Mouse (Mus musculus): ENCODE measurements around the gene Ak5. TPM values are rescaled to one million over a fixed set of nuclear protein-coding genes. Genes with fewer than 3 reads are reported as not detected.

The Ak5 gene
- polyA plus RNA-seq, 1 experiment from 2014 or later = 3.2 TPM

DNA sequence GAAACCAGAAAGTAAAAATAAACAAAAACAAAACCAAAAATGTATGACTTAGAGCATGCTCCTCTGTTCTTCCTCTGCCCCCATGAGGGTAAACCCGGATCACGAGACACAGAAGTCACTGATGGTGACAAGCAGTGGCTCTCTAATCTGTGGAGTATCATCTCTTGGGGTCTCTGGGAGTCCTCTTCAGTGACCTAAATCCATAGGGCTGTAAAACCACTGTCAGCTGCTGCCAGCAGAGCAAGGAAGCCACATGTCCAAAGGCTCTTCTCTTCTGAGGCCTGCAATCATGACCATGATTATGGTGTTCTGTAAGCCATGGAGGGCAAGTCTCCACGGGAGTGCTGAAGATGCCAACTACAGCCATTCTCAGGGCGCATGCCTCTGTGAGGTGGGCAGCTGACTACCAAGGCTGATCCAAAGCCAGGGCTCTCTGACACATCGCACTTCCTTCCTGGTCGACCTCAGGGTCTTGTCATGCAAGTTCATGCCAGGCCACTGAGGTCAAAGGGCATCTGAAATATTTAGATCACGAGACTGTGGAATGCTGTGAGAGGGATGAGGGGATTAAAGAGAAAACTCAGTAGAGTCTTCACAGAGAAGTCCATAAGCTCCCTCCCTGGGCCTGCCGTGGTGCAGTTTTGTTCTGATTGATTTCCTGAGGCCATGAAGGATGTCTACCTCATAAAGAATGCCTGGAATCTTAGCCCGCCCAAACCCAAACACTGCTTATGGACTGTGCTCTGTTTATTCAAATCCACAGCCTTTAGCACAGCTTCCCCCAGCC, 99.5 kb downstream of the Ak5 start:
- no peak overlapping the region for H3K9ac ChIP-seq (ENCODE audit: low read length)
- peak overlapping the region; percentile 20; the same call in 1 of the 2 replicates for H3K4me2 ChIP-seq (ENCODE audit: low read length)
- H3K4me3 ChIP-seq (ENCODE audit: low read depth, low read length) = no peak overlapping the region
- H3K36me3 ChIP-seq (ENCODE audit: control insufficient read depth, insufficient read depth, low read length) = no peaks in the 10 kb centered on the region
- no peaks in the 10 kb centered on the region for H3K9me3 ChIP-seq (ENCODE audit: control insufficient read depth, low read length)
- 36% methylated on average over 9 of the region's 9 CpGs for WGBS
- peak overlapping the region; percentile 51 for H3K27ac ChIP-seq (ENCODE audit: low read depth)
- DNase-seq (ENCODE audit: low spot score) = no peak
- H3K27me3 ChIP-seq (replicated peaks; ENCODE audit: control insufficient read depth, insufficient read depth, low read length) = no peaks in the 10 kb centered on the region
- peaks cover 14% of the 10 kb centered on the region for H3K4me1 ChIP-seq (replicated peaks; ENCODE audit: control insufficient read depth, insufficient read depth, low read length)
- ATAC-seq (replicated peaks; ENCODE audit: low FRiP score, low TSS enrichment, low read depth) = peak; percentile 76

DNA sequence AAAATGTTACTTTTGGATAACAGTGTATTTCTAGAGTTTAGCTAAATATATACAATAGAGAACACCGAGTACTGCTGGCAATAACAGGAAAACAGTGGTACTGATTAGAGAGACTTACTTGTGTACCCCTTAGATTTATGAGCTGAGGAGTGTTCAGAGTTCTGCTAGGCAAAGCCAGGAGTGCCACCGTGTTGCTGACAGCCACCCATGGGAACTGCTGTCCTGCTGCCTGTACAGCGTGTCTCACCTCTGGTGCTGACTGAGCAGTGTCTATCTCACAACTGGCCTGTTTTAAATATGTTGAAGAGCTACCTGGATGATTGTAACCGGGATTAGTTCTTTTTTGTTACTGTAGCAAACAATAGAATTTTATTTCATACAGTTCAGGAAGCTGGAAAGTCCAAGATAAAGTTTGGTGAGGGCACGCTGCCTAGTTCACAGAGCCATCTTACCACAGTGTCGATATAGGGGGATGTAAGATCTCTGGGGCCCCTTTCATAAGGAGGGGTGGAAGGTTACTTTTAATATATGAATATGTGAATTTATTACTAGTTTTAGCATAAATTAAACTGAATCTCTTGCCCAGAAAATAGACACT, 103.5 kb downstream of the Ak5 start:
- Histone ChIP-seq H3K27ac (ENCODE audit: low read depth) (no peak overlapping the region), H3K9ac (ENCODE audit: low read length) (no peak overlapping the region), H3K4me2 (ENCODE audit: low read length) (no peak overlapping the region), H3K36me3 (ENCODE audit: control insufficient read depth, insufficient read depth, low read length) (no peaks in the 10 kb centered on the region), H3K27me3 (replicated peaks; ENCODE audit: control insufficient read depth, insufficient read depth, low read length) (no peaks in the 10 kb centered on the region), H3K4me1 (replicated peaks; ENCODE audit: control insufficient read depth, insufficient read depth, low read length) (peaks cover 23% of the 10 kb centered on the region), H3K4me3 (ENCODE audit: low read depth, low read length) (no peak overlapping the region), H3K9me3 (ENCODE audit: control insufficient read depth, low read length) (no peaks in the 10 kb centered on the region)
- DNase-seq (ENCODE audit: low spot score) = no peak
- WGBS = 68% methylated on average over 6 of the region's 6 CpGs
- ATAC-seq (replicated peaks; ENCODE audit: low FRiP score, low TSS enrichment, low read depth) = no peak

GRCm38 (mm10) chr3:152563833-152564232, 104.3 kb downstream of the Ak5 start:
- no peaks in the 10 kb centered on the region for H3K36me3 ChIP-seq (ENCODE audit: control insufficient read depth, insufficient read depth, low read length)
- peaks cover 19% of the 10 kb centered on the region for H3K4me1 ChIP-seq (replicated peaks; ENCODE audit: control insufficient read depth, insufficient read depth, low read length)
- no peak overlapping the region for H3K4me2 ChIP-seq (ENCODE audit: low read length)
- H3K27ac ChIP-seq (ENCODE audit: low read depth) = no peak overlapping the region
- ATAC-seq (replicated peaks; ENCODE audit: low FRiP score, low TSS enrichment, low read depth) = no peak
- DNase-seq (ENCODE audit: low spot score) = no peak
- H3K4me3 ChIP-seq (ENCODE audit: low read depth, low read length) = no peak overlapping the region
- H3K9ac ChIP-seq (ENCODE audit: low read length) = no peak overlapping the region
- H3K27me3 ChIP-seq (replicated peaks; ENCODE audit: control insufficient read depth, insufficient read depth, low read length) = no peaks in the 10 kb centered on the region
- no peaks in the 10 kb centered on the region for H3K9me3 ChIP-seq (ENCODE audit: control insufficient read depth, low read length)

DNA sequence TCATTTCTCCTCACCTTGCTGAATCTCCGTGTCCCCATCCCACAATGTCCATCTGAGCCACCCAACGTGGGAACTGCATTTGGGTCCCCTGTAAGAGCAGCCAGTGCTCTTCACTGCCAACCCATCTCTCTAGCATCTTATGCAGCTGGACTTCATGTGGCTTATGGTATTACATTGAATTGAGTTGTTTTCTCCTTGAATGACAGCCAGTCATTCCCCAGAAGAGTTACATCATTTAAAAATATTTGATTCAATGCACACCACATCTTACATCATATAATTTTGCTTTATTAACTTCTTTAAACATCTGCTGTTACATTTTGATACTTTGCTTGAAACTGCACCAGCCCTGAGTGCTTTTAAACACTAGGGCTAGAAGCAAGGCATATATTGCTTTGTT, 106.5 kb downstream of the Ak5 start:
- Histone ChIP-seq H3K9ac (ENCODE audit: low read length) (no peak overlapping the region), H3K36me3 (ENCODE audit: control insufficient read depth, insufficient read depth, low read length) (no peaks in the 10 kb centered on the region), H3K27me3 (replicated peaks; ENCODE audit: control insufficient read depth, insufficient read depth, low read length) (no peaks in the 10 kb centered on the region), H3K27ac (ENCODE audit: low read depth) (no peak overlapping the region), H3K9me3 (ENCODE audit: control insufficient read depth, low read length) (no peaks in the 10 kb centered on the region), H3K4me3 (ENCODE audit: low read depth, low read length) (no peak overlapping the region), H3K4me1 (replicated peaks; ENCODE audit: control insufficient read depth, insufficient read depth, low read length) (peaks cover 13% of the 10 kb centered on the region), H3K4me2 (ENCODE audit: low read length) (no peak overlapping the region)
- no peak for ATAC-seq (replicated peaks; ENCODE audit: low FRiP score, low TSS enrichment, low read depth)
- 83% methylated on average over 2 of the region's 2 CpGs for WGBS
- no peak for DNase-seq (ENCODE audit: low spot score)

DNA sequence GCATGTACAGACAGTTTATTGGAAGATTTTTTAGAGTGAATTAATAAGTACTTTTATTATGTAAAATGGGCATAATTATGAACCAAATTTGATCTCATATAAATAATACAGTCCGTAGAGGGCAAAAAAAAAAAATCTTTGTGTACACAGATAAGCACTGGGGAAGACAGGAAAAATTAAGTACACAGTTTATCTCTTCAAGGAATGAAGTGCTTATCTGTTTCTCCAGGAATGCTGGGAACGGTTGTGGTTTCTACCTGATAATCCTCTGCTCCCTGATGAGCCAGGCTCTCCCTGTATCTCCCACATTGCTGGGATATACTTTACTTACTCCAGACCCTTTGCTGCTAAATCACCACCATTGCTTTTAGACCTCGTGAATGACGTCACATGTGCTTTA, 108.9 kb downstream of the Ak5 start:
- no peak overlapping the region for H3K9ac ChIP-seq (ENCODE audit: low read length)
- H3K4me2 ChIP-seq (ENCODE audit: low read length) = no peak overlapping the region
- H3K4me1 ChIP-seq (replicated peaks; ENCODE audit: control insufficient read depth, insufficient read depth, low read length) = peaks cover 13% of the 10 kb centered on the region
- ATAC-seq (replicated peaks; ENCODE audit: low FRiP score, low TSS enrichment, low read depth) (no peak), DNase-seq (ENCODE audit: low spot score) (no peak)
- no peak overlapping the region for H3K27ac ChIP-seq (ENCODE audit: low read depth)
- H3K4me3 ChIP-seq (ENCODE audit: low read depth, low read length) = no peak overlapping the region
- no peaks in the 10 kb centered on the region for H3K36me3 ChIP-seq (ENCODE audit: control insufficient read depth, insufficient read depth, low read length)
- no peaks in the 10 kb centered on the region for H3K27me3 ChIP-seq (replicated peaks; ENCODE audit: control insufficient read depth, insufficient read depth, low read length)
- no peaks in the 10 kb centered on the region for H3K9me3 ChIP-seq (ENCODE audit: control insufficient read depth, low read length)
- WGBS = 25% methylated on average over 4 of the region's 4 CpGs

DNA sequence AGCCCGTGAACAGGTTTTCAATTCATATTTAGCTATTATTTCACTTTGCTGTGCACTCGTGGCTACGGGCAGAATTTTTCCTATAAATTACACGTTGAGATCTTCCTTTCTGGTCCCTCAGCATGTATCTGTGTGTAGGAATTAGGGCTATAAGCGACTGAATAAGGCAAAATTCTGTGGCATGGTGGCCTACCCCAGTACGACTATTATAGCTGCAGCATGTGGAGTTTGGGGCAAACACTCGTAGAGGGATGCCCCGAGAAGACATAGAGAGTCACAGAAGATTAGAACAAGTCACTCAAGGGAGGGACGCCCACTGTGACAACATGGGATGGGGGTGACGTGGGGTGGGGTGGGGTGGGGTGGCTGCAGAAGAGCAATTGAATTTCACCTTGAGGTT, 110.1 kb downstream of the Ak5 start:
- no peak overlapping the region for H3K9ac ChIP-seq (ENCODE audit: low read length)
- WGBS = 56% methylated on average over 10 of the region's 10 CpGs
- no peak overlapping the region for H3K4me2 ChIP-seq (ENCODE audit: low read length)
- peaks cover 13% of the 10 kb centered on the region for H3K4me1 ChIP-seq (replicated peaks; ENCODE audit: control insufficient read depth, insufficient read depth, low read length)
- H3K27ac ChIP-seq (ENCODE audit: low read depth) = no peak overlapping the region
- no peak overlapping the region for H3K4me3 ChIP-seq (ENCODE audit: low read depth, low read length)
- H3K9me3 ChIP-seq (ENCODE audit: control insufficient read depth, low read length) = no peaks in the 10 kb centered on the region
- ATAC-seq (replicated peaks; ENCODE audit: low FRiP score, low TSS enrichment, low read depth) (peak; percentile 55; the same call in 1 of the 2 replicates), DNase-seq (ENCODE audit: low spot score) (no peak)
- H3K36me3 ChIP-seq (ENCODE audit: control insufficient read depth, insufficient read depth, low read length) = no peaks in the 10 kb centered on the region
- no peaks in the 10 kb centered on the region for H3K27me3 ChIP-seq (replicated peaks; ENCODE audit: control insufficient read depth, insufficient read depth, low read length)

GRCm38 (mm10) chr3:152557659-152558058, 110.5 kb downstream of the Ak5 start:
- Histone ChIP-seq H3K4me3 (ENCODE audit: low read depth, low read length) (no peak overlapping the region), H3K4me2 (ENCODE audit: low read length) (no peak overlapping the region), H3K27me3 (replicated peaks; ENCODE audit: control insufficient read depth, insufficient read depth, low read length) (no peaks in the 10 kb centered on the region), H3K4me1 (replicated peaks; ENCODE audit: control insufficient read depth, insufficient read depth, low read length) (peaks cover 13% of the 10 kb centered on the region), H3K9me3 (ENCODE audit: control insufficient read depth, low read length) (no peaks in the 10 kb centered on the region), H3K9ac (ENCODE audit: low read length) (no peak overlapping the region), H3K36me3 (ENCODE audit: control insufficient read depth, insufficient read depth, low read length) (no peaks in the 10 kb centered on the region), H3K27ac (ENCODE audit: low read depth) (no peak overlapping the region)
- ATAC-seq (replicated peaks; ENCODE audit: low FRiP score, low TSS enrichment, low read depth) (peak; percentile 42; the same call in 1 of the 2 replicates), DNase-seq (ENCODE audit: low spot score) (peak; percentile 77)
- WGBS = 35% methylated on average over 12 of the region's 12 CpGs

- WGBS = 89% methylated on average over 3 of the region's 3 CpGs
- Histone ChIP-seq H3K4me1 (replicated peaks; ENCODE audit: control insufficient read depth, insufficient read depth, low read length) (peaks cover 13% of the 10 kb centered on the region), H3K9me3 (ENCODE audit: control insufficient read depth, low read length) (no peaks in the 10 kb centered on the region), H3K9ac (ENCODE audit: low read length) (no peak overlapping the region), H3K27me3 (replicated peaks; ENCODE audit: control insufficient read depth, insufficient read depth, low read length) (no peaks in the 10 kb centered on the region), H3K27ac (ENCODE audit: low read depth) (no peak overlapping the region), H3K4me2 (ENCODE audit: low read length) (no peak overlapping the region), H3K4me3 (ENCODE audit: low read depth, low read length) (no peak overlapping the region), H3K36me3 (ENCODE audit: control insufficient read depth, insufficient read depth, low read length) (no peaks in the 10 kb centered on the region)
- DNase-seq (ENCODE audit: low spot score) = no peak
- no peak for ATAC-seq (replicated peaks; ENCODE audit: low FRiP score, low TSS enrichment, low read depth)
These were observed 111.2 kb downstream of the Ak5 start for GRCm38 (mm10) chr3:152556919-152557318.

DNA sequence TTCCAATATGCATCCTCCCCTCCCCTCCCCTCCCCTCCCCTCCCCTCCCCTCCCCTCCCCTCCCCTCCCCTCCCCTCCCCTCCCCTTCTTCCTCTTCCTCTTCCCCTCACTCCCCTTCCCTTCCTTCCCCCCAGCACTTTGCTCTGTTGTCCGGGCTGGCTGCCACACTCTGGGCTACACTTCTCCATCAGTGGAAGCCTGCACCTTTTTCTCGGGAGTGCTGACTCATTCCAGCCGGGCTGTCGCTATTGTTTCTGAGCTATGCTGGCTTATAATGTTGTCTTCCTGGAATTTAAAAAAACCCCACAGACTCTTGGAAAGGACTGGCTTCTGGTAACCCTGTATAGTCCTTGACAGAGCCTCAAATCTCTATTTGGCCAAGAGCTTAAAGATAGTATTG, 111.7 kb downstream of the Ak5 start:
- no peak overlapping the region for H3K27ac ChIP-seq (ENCODE audit: low read depth)
- H3K36me3 ChIP-seq (ENCODE audit: control insufficient read depth, insufficient read depth, low read length) = no peaks in the 10 kb centered on the region
- H3K4me1 ChIP-seq (replicated peaks; ENCODE audit: control insufficient read depth, insufficient read depth, low read length) = peaks cover 13% of the 10 kb centered on the region
- H3K9me3 ChIP-seq (ENCODE audit: control insufficient read depth, low read length) = no peaks in the 10 kb centered on the region
- DNase-seq (ENCODE audit: low spot score) (no peak), ATAC-seq (replicated peaks; ENCODE audit: low FRiP score, low TSS enrichment, low read depth) (no peak)
- no peaks in the 10 kb centered on the region for H3K27me3 ChIP-seq (replicated peaks; ENCODE audit: control insufficient read depth, insufficient read depth, low read length)
- H3K4me2 ChIP-seq (ENCODE audit: low read length) = no peak overlapping the region
- no peak overlapping the region for H3K9ac ChIP-seq (ENCODE audit: low read length)
- 41% methylated on average over 3 of the region's 4 CpGs for WGBS
- H3K4me3 ChIP-seq (ENCODE audit: low read depth, low read length) = no peak overlapping the region
